Mouse (Mus musculus): ENCODE data around the gene Plod2.

Gene Plod2

DNA sequence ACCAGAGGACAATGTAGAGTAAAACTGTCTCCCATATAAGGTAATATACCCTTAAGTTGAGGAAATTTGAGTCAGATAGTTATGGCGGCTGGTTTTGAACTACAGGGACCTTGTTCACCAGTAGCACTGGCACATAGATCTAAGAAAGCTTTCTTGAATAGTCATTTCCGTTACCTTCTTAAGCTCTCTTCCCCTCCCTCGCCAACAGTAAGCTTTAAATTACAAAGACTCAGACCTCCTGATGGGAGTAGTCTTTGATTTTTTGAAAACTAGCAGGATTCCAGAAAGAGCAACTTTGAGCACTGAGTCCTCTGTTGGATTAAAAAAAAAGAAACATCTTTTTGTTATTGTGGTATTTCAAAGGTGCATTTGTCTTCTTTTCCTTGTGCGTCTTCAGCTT is 61.5 kb downstream of the Plod2 start:
- no peak for DNase-seq

DNA sequence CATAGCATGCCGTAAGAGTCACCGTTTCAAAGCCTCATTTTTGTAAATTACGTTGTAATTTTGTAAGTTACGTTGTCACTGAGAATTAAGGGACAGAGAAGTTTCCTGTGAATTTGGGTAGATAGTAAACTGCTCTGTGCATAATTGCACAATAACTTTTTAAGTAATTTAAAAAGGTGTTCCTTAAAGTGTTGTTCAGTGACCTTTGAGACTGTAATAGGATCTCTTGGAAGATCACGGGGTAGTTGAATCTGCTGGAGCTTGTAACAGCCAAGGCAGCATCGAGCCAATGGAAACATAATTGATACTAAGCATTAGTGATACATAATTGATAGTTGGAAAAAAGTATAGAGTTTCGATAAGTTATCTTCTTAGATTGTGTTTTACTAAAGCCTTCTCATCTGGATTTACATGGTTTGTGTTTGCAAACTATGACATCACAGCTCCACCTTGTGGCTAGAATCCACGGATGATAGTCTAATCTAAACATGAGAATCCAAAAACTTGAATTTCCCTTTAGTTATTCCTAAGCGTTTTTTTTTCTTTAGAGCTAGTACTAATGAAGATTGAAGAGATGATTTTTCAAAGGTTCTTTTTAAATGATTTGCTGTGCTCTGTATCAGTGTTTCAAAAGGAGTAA is 68.7 kb downstream of the Plod2 start:
- peak; percentile 30 for DNase-seq

DNA sequence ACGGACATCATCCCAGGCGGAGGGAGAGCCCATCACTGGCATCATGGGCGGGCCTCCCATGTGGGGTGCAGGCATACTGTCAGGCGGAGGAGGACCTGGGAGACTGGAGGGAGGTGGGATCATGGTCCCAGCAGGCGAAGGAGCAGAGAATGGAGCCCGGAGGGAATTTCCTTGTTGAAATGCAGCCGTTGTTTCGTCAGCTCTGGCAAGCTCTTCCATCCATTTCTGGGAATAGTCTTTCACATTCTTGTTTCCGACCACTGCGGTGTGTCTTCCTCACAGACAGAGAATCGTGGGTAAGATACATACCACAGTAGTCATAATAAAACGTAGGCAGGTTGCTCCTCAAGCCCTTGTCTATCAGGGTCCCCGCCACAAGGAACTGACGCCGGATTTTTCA is 70.6 kb downstream of the Plod2 start:
- no peak for DNase-seq

DNA sequence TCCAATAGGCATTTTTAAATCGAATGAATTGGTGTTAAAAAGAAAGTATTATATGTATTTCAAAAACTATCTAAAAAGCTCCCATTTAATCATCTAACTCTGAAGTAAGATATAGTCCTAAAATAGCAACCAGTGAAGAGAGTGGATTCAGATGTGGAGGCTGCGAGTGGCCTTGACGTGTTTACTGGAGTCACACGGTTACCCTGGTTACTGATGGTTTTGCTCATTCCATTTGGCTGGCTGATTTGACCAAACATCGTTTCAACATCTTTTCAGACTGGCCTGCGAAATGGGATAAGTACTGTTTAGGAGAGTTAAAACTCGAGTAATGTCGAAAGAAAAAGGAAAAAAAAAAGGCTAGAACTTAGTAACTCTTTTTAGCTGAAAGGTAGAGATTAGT is 71.2 kb downstream of the Plod2 start:
- DNase-seq = no peak

DNA sequence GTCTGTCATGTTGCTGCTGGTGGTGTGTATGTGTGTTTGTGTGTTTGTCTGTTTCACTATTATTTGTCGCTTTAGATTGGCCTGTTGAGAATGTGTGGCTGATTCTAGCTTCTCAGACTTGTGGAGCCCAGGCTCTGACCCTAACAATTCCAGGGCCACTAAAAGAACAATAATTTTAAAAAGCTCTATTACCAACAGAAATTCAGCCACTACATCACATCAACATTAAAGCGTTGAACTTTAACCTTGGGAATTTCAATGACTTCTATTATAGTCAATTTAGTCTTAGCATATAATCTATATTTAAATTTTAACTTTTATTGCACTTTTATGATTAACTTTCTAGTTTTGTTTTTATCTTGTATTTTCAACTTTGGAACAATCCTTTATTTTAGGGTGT is 74.4 kb downstream of the Plod2 start:
- DNase-seq = no peak

DNA sequence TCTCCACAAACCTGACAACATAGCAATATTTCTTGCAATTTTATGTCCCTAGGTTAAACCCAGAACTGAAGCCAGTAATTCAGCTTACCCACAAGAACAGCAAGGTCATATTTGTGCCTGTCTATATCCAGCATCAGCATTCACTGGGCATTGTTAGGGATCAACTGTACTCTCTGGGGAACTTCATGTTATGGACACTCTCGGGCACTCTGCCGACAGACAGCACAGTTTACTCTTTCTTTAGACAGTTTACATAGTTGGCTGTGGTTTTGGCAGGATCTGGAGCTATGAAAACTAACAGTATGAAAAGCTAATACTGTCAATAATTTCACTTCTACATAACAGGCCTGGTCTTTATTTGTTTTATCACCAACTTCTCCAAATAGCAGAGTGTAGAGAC is 75.4 kb downstream of the Plod2 start:
- no peak for DNase-seq

DNA sequence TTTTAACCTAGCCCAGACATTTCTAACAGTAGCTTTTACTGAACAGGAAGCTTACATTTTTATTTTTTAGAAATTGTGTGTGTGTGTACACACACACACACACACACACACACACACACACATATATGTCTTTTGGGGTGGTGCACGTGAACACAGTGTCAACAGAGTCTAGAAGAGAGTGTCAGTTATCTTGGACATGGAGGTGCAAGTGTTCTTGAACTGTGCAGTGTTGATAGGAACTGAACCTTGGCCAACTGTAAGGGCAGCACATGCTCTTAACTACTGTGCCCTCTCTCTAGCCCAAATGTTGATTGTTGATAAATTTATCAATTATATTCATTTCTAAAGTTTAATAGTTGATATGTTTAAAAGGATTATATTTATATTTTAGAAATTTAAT is 78.1 kb downstream of the Plod2 start:
- DNase-seq = no peak

DNA sequence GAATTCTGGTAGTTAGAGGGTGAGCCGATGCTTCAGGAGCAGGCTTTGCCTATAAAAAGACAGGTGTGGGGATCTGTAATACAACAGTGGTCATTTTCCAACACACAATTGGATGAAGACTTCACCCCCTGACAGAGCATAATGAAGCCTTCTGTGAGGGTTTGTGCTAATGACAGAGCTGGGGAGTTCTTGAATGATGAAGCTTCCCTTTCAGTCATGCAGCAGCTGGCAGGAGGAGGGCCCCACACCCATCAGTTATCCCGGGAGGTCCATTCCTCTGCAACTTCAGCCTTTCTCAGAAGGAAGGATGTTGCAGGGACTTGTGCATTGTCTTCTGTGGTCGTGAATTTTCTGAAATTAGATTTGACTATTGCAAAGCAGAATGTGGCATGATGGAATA is 79.2 kb downstream of the Plod2 start:
- no peak for DNase-seq

DNA sequence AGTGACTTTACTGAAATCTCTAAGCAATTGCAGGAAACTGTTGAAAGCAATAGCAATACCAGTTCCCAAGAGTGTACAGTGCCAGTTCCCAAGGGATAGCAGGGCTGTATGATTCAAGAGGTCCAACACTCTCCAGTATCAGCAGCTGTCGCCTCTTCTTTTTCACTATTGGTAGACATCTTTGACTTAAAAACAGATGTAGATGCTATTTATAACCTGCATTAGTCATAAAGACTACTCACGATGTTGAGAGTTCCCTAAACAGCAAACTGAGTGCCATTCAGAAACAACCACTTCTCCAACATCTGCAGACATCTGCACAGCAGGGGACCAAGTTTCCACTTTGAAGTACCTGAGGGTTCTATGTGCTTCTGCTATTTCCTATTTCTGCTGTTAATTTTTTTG is 79.9 kb downstream of the Plod2 start:
- no peak for DNase-seq

DNA sequence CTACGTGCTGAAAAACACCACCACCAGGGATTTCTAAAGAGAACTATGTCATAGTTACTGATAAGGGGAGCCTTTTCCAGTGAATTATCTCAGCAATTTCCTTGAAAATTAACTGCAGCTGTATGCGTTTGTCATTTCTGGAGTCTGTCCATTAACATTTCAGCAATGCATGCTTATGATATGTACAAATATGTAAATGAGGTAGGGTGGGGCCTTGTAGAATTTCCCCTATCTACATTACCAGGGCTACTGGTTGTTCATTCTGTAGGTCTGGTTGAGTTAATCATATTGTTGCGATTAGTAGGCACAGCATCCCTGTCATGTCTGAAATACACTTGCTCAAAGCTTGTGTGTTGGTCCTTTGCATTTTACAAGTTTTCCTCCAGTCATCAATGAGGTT is 92.8 kb downstream of the Plod2 start:
- no peak for DNase-seq

DNA sequence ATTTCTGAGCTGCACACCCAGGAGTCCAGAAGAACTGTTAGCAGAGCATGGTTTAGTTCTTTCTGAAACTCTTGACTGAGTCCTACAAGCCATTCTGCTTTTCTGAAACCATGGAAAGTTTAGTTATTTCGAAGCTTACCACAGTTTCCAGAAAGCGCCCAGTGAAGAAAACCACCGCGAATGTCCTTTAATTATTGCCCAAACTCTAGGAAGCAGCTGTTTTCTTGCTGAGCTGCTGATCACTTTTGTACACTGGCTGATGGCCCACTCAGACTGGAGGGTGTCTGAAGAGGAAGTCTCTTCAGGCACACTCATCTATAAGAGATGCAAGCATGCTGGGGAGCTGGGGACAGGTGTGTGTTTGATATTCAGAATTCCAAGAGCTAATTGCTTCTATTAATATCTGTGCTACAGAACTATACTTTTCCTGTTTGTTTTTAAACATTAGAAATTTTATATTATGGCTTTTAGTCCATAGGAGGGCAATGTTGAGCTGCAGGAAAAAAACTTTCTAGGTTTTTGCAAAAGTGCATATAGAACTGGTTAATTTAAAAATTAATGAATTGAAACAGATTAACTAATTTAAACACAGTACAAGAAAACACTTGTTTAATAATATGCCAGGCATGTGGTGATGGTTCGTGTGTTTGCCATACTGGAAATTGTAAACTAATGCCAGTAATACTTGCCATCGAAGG is 97.3 kb downstream of the Plod2 start:
- DNase-seq = no peak

DNA sequence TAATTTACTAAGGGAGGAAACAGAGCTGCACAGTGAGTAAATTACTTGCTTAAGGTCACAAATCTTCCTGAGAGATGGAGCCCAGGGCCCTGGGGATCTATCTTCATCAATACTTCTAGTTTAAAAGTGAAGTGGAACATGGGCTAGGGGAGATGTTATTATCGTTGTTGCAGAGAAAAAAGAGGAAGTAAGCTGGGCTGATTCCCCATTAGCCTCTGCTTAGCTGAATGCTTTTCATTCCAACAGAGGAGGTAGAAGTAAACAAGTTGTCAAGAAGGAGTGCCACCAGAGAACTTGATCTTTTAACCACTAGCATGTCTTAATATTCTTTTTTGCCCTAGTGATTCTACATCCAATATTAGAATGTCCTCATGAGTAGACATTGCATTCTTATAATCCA is 99.7 kb downstream of the Plod2 start:
- no peak for DNase-seq
